Mouse (Mus musculus) embryo, embryonic 10.5 days (tissue): ENCODE data around the gene Foxb2.
"Not testable (repeated sequence)": the region's sequence is repeated elsewhere in the genome, so short reads cannot be mapped to it uniquely, and the experiment has no call there.

Source experiments
- DNase-seq: peaks from one replicate; pipeline ENCODE4 v3.0.0-alpha.2; 2015; ENCODE audit warnings: low spot score

Foxb2 gene

GRCm38 (mm10) chr19:16873221-16873861 lies at the start of gene Foxb2:
Gene Foxb2, minus strand, starts transcription at chr19:16873805.
- peak; percentile 57 for DNase-seq

GRCm38 (mm10) chr19:16911507-16911906 lies 37.9 kb upstream of the Foxb2 start:
- no peak for DNase-seq

GRCm38 (mm10) chr19:16903106-16903505 lies 29.5 kb upstream of the Foxb2 start:
- peak; percentile 6 for DNase-seq

GRCm38 (mm10) chr19:16899716-16900115 lies 26.1 kb upstream of the Foxb2 start:
- peak; percentile 8 for DNase-seq

GRCm38 (mm10) chr19:16898576-16898975 lies 25.0 kb upstream of the Foxb2 start:
- DNase-seq: no peak

- DNase-seq: peak; percentile 57
Observed at GRCm38 (mm10) chr19:16876458-16876770, 2.8 kb upstream of the Foxb2 start.

GRCm38 (mm10) chr19:16875631-16876457 lies 2.2 kb upstream of the Foxb2 start:
- DNase-seq: peak; percentile 42

GRCm38 (mm10) chr19:16874991-16875540 lies 1.5 kb upstream of the Foxb2 start:
- DNase-seq: peak; percentile 36

GRCm38 (mm10) chr19:16873942-16874861 lies 597 bp upstream of the Foxb2 start:
- DNase-seq: peak; percentile 60

- DNase-seq: peak; percentile 56
Observed at GRCm38 (mm10) chr19:16872331-16873180, 1.0 kb downstream of the Foxb2 start.

GRCm38 (mm10) chr19:16871192-16871760 lies 2.3 kb downstream of the Foxb2 start:
- DNase-seq: peak; percentile 62

GRCm38 (mm10) chr19:16870501-16871191 lies 3.0 kb downstream of the Foxb2 start:
- DNase-seq: no peak

GRCm38 (mm10) chr19:16868534-16868933 lies 5.1 kb downstream of the Foxb2 start:
- DNase-seq: peak; percentile 4

GRCm38 (mm10) chr19:16858646-16859045 lies 15.0 kb downstream of the Foxb2 start:
- no peak for DNase-seq

- DNase-seq: no peak
Observed at GRCm38 (mm10) chr19:16856752-16857151, 16.9 kb downstream of the Foxb2 start.

GRCm38 (mm10) chr19:16844091-16844490 lies 29.5 kb downstream of the Foxb2 start:
- not testable (repeated sequence) for DNase-seq

- peak; percentile 6 for DNase-seq
Observed at GRCm38 (mm10) chr19:16841516-16842249, 31.9 kb downstream of the Foxb2 start.

GRCm38 (mm10) chr19:16841001-16841400 lies 32.6 kb downstream of the Foxb2 start:
- no peak for DNase-seq

GRCm38 (mm10) chr19:16827657-16828056 lies 45.9 kb downstream of the Foxb2 start:
- DNase-seq: no peak
